Comparison of ENCODE assay signal across 8 mouse cellular contexts in genomic region chr11:116307019-116307725, GRCm38 (mm10). TPM values are rescaled to one million over a fixed set of nuclear protein-coding genes. Genes with fewer than 3 reads are reported as not detected.
DNase-seq lines count a peak whose midpoint lies in the region; ATAC-seq and TF ChIP-seq lines count a peak whose summit lies in the region.

Gene Exoc7, minus strand, starts transcription at chr11:116307233.

- WGBS in forebrain, postnatal 0 days = 87% methylated on average over 10 of the region's 10 CpGs
- 85% methylated on average over 10 of the region's 10 CpGs for WGBS in hindbrain, embryonic 15.5 days
- 74% methylated on average over 10 of the region's 10 CpGs for WGBS in liver, postnatal 0 days (ENCODE audit: insufficient replicate concordance)

- no peak for TF ChIP-seq CTCF in forebrain, postnatal 0 days (IDR thresholded peaks at IDR 0.05; ENCODE audit: low read depth)
- TF ChIP-seq CTCF in liver, postnatal 0 days (IDR thresholded peaks at IDR 0.05; ENCODE audit: low read depth) = no peak

- no peaks in the 10 kb centered on the region for H3K27me3 ChIP-seq in forebrain, postnatal 0 days (ENCODE audit: insufficient read depth, low read length)
- H3K27me3 ChIP-seq in hindbrain, embryonic 15.5 days = no peaks in the 10 kb centered on the region
- no peaks in the 10 kb centered on the region for H3K27me3 ChIP-seq in liver, postnatal 0 days (ENCODE audit: insufficient read depth, low read length)

- H3K4me1 ChIP-seq in forebrain, postnatal 0 days (ENCODE audit: insufficient read depth) = peaks cover 10% of the 10 kb centered on the region
- H3K4me1 ChIP-seq in hindbrain, embryonic 15.5 days (replicated peaks) = peaks cover 14% of the 10 kb centered on the region
- peaks cover 14% of the 10 kb centered on the region for H3K4me1 ChIP-seq in liver, postnatal 0 days (ENCODE audit: insufficient read depth)

- H3K9ac ChIP-seq in forebrain, postnatal 0 days = peak within 1 kb of the TSS; percentile 72
- peak within 1 kb of the TSS; percentile 73 for H3K9ac ChIP-seq in hindbrain, embryonic 15.5 days
- H3K9ac ChIP-seq in liver, postnatal 0 days (replicated peaks) = peak within 1 kb of the TSS; percentile 72

- H3K9me3 ChIP-seq in forebrain, postnatal 0 days (ENCODE audit: low read length) = no peaks in the 10 kb centered on the region
- H3K9me3 ChIP-seq in hindbrain, embryonic 15.5 days = no peaks in the 10 kb centered on the region
- H3K9me3 ChIP-seq in liver, postnatal 0 days (ENCODE audit: low read length) = no peaks in the 10 kb centered on the region

- peak within 1 kb of the TSS; percentile 65 for H3K4me2 ChIP-seq in forebrain, postnatal 0 days (ENCODE audit: low read depth)
- peak within 1 kb of the TSS; percentile 76 for H3K4me2 ChIP-seq in hindbrain, embryonic 15.5 days
- peak within 1 kb of the TSS; percentile 81 for H3K4me2 ChIP-seq in liver, postnatal 0 days (ENCODE audit: low read depth, low read length)

- peaks cover 26% of the 10 kb centered on the region for H3K36me3 ChIP-seq in forebrain, postnatal 0 days (ENCODE audit: insufficient read depth)
- peaks cover 26% of the 10 kb centered on the region for H3K36me3 ChIP-seq in hindbrain, embryonic 15.5 days
- peaks cover 24% of the 10 kb centered on the region for H3K36me3 ChIP-seq in liver, postnatal 0 days (replicated peaks; ENCODE audit: insufficient read depth, low read length)

- ATAC-seq in forebrain, postnatal 0 days = no peak
- no peak for ATAC-seq in hindbrain, embryonic 15.5 days (ENCODE audit: low FRiP score, low read depth)
- ATAC-seq in liver, postnatal 0 days = no peak

- peak within 1 kb of the TSS; percentile 50; the same call in 1 of the 2 replicates for H3K27ac ChIP-seq in forebrain, postnatal 0 days (ENCODE audit: low read depth, low read length)
- peak within 1 kb of the TSS; percentile 70 for H3K27ac ChIP-seq in hindbrain, embryonic 15.5 days (replicated peaks)
- H3K27ac ChIP-seq in liver, postnatal 0 days (ENCODE audit: low read depth) = peak within 1 kb of the TSS; percentile 49

- TF ChIP-seq EP300 in liver, postnatal 0 days (IDR thresholded peaks at IDR 0.05; ENCODE audit: low read depth) = no peak

- peak within 1 kb of the TSS; percentile 84 for H3K4me3 ChIP-seq in forebrain, postnatal 0 days (ENCODE audit: low read depth, low read length)
- peak within 1 kb of the TSS; percentile 66 for H3K4me3 ChIP-seq in hindbrain, embryonic 15.5 days
- peak within 1 kb of the TSS; percentile 77 for H3K4me3 ChIP-seq in liver, postnatal 0 days (ENCODE audit: low read depth, low read length)

- DNase-seq in layer of hippocampus, adult 18-20 months (ENCODE audit: low spot score in 2 of 2) = no peak
- DNase-seq in layer of hippocampus, adult 9-10 months (ENCODE audit: low spot score) = no peak
- no peak for DNase-seq in adrenal gland, adult 2 months
- no peak for DNase-seq in forebrain, postnatal 0 days
- DNase-seq in liver, postnatal 0 days = no peak
- DNase-seq in adipocyte (ENCODE audit: low spot score) = no peak
- DNase-seq in cerebellum, postnatal 4 days (ENCODE audit: low spot score in 2 of 2) = no peak

RNA-seq across cellular contexts. Expression of gene Exoc7, which starts in this region (rescaled TPM):
- 10 to 100 TPM; 69.4 to 85.5 TPM for total RNA-seq in layer of hippocampus, adult 18-20 months (2021)
- total RNA-seq in adrenal gland, adult 2 months (2021) = 10 to 100 TPM; 64.9 to 67.6 TPM
- polyA plus RNA-seq in adrenal gland, adult 2 months (2012; rRNA removed) = 21.8 and 26.7 TPM in 2 replicates
- total RNA-seq in forebrain, postnatal 0 days (2014; rRNA removed) = 91.9 and 103 TPM in 2 replicates
- 133 and 144 TPM in 2 replicates for polyA plus RNA-seq in forebrain, postnatal 0 days (2015; fragmentation: Nextera tagmentation; extraction: Ambion mirVana)
- 106 and 108 TPM in 2 replicates for polyA plus RNA-seq in hindbrain, embryonic 15.5 days (2015; fragmentation: Nextera tagmentation; extraction: Ambion mirVana)
- 18.1 and 18.4 TPM in 2 replicates for polyA plus RNA-seq in liver, postnatal 0 days (2015; fragmentation: Nextera tagmentation; extraction: Ambion mirVana)
